Mouse (Mus musculus) urinary bladder, adult 18-20 months (tissue): ENCODE results near the gene Prss21.
A peak's percentile ranks its signal among the peaks of the same experiment; 100 is the strongest.

Source experiments
- DNase-seq, 2 experiments: peaks; one replicate each; pipeline ENCODE4 v3.0.0; 2022; ENCODE audit warnings: low spot score in 2 of 2, mixed read lengths in 2 of 2

Prss21 gene

GRCm38 (mm10) chr17:23867756-23868155 lies at the start of gene Prss21:
TSS of gene Prss21 (plus strand) at chr17:23868056.
- no peak for DNase-seq

DNA sequence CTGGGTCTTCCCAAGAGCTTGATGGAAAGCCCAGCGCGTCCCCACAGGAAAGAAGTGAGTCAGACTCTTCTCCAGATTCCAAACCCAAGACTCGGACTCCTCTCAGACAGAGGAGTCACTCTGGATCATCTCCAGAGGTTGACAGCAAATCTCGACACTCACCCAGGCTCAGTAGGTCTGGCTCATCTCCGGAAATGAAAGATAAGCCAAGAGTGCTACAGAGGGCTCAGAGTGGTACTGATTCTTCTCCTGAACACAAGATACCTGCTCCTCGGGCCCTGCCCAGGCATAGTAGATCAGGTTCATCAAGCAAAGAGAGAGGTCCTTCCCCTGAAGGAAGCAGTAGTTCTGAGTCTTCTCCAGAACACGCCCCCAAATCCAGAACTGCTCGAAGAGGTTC lies 49.3 kb upstream of the Prss21 start:
- no peak for DNase-seq

DNA sequence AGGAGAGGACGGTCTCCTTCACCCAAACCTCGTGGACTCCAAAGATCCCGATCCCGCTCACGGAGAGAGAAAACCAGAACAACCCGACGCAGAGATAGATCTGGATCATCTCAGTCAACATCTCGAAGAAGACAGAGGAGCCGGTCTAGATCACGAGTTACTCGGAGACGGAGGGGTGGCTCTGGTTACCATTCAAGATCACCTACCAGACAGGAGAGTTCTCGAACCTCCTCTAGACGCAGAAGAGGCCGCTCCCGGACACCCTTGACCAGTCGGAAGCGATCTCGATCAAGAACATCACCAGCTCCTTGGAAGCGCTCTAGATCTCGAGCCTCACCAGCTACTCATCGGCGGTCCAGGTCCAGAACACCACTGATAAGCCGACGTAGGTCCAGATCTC lies 48.6 kb upstream of the Prss21 start:
- no peak for DNase-seq

DNA sequence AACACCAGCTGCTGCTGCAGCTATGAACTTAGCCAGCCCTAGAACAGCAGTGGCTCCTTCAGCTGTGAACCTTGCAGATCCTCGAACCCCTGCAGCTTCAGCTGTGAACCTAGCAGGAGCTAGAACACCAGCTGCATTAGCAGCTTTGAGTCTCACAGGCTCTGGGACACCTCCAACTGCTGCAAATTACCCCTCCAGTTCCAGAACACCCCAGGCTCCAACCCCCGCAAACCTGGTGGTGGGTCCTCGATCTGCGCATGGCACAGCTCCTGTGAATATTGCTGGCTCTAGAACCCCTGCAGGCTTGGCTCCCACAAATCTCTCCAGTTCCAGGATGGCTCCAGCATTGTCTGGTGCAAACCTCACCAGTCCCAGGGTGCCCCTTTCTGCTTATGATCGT lies 47.1 kb upstream of the Prss21 start:
- DNase-seq, result no peak

DNA sequence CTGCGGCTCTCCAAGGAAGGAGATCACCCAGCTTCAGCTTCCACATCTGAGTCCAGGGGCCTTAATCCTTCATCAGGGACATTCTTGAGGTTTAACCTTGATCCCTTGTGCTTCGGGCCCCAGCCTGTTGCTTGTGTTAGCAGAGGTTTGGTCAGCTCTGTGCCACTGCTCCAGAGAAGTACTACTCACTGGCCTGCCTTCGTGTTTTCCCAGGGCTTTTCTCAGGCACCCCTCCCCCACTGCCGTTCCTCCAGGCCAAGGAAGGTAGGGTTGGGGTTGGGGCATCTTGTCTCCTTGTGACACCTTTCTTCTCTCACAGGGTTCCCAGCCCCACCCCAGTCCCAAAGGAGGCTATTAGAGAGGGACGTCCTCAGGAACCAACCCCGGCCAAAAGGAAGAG lies 45.8 kb upstream of the Prss21 start:
- no peak for DNase-seq

- DNase-seq, result no peak
Observed at GRCm38 (mm10) chr17:23823018-23823417, 44.8 kb upstream of the Prss21 start.

DNA sequence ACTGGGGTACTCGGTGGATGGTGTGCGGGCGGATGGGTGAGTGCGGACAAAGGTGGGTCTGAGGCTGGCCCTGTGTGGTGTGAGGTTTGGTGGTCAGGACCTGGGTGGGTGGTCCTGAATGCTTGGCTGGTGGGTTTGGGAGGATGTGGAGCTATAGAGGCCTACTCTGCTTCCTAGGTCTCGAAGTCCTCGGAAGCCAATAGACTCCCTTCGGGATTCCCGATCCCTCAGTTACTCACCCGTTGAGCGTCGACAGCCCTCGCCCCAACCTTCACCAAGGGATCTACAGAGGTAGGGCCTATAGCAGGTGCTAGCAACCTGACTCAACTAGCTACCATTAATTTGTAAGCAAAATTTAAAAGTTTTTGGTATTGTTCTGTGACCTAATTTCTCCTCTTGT lies 44.2 kb upstream of the Prss21 start:
- no peak for DNase-seq

DNA sequence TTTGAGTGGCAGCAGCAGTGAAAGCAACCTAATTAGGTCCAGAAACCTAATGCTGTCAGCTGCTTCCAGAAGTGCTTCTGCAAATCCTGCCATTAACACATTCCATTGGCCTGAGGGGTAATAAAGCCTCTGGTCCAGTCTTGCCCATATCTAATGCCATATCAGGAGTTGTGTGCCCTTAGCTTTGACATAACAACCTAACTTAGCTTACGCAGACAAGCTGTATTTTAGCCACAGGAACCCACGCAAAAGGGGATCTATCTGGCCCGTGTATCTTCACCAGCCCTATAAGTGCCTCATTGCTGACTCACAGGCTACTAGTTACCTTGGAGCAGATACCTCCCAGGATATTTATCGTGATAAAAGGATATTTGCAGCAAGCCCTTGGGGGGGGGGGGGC lies 42.3 kb upstream of the Prss21 start:
- DNase-seq, result no peak

GRCm38 (mm10) chr17:23828271-23829001 lies 39.4 kb upstream of the Prss21 start:
- peak in 1 of 2 experiments; percentile 57 for DNase-seq

DNA sequence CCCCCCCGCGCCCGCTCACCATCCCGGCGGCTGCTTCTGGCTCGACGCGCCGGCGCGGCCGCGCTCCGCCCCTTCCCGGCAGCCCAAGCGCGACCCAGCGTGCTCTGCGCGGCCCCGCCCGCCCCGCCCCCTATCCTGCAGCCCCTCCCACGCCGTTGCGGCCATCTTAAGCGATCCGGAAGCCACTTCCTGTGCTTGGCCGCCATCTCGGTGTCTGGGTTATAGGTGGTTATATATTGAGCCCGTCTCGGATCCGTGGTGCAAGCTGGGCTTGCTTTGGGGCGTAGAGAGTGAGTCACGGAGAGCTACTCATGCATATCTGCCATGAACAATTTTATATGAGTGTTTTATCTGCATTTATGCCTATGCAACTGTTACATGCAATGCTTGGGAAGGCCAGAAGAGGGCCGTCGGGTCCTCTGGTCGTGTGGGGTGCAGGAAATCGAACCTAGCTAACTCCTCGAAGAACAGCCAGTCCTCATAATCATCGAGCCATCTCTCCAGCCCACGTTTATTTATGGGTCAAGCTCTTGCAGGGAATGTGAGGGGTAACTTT lies 38.7 kb upstream of the Prss21 start, which contains the start of gene Elob:
Elob (minus strand) TSS at position 73 of the 556 bp plus-strand sequence.
- DNase-seq, result peak; percentile 68 to 73

DNA sequence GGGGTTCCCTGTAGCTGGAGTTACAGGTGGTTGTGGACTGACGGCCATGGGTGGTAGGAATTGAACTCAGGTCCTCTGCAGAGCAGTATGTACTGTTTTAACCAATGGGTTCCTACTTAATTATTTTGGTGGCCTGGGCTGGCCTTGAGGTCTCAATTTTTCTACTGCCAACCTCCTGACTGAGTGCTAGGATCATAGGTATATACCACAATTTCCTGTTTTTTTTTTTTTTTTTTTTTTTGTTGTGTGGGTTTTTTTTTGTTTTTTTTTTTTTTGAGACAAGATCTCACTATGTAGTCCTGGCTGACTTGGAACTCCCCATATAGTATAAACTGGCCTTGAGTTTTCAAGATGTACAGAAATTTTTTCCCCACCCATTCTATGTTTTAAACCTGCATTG lies 36.7 kb upstream of the Prss21 start:
- no peak for DNase-seq

GRCm38 (mm10) chr17:23836006-23836575 lies 31.8 kb upstream of the Prss21 start, which contains the start of gene Prss33:
TSS of gene Prss33 (minus strand) at chr17:23836056.
- DNase-seq, result no peak

DNA sequence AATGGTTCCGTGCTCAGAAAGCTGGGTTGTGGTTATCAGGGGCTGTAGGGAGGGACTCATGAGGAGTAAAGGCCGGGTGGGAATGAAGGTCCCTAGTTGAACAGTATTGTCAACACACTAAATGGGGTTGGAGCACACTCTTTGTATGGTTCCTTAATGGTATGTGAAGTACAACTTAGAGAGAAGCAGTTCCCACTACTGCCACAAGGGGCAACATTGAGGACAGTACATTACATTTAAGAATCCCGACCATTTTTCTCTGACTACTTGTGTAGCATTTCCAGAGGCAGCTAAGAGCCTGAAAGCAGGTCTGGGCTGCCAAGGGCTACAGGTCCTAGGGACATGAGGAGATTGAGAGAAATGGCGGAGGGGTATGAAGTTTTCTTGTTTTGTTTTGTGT lies 26.7 kb upstream of the Prss21 start:
- no peak for DNase-seq

- DNase-seq, result no peak
Observed at GRCm38 (mm10) chr17:23843141-23843811, 24.6 kb upstream of the Prss21 start.

DNA sequence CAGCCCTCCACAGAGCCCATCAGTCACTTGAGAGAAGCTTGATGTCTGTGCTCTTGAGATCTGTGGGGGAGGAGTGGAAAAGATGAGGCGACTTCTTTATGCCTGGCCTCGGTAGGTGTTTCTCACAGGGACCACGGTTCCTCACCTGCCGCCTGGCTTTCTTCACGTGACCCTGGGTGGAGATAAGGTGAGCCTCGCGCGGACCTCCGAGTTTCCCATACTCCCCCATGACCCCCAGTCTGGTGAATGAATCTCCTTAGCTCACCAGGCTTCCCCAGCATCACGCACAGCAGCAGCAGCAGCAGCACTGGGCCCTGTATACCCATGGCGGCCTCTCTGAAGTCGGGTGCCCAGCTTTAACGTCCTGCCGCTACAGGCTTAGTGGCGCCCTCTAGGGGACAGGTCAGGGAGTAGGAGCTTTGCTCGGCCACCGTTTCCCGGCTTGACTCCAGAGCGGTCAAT lies 24.0 kb upstream of the Prss21 start, which contains the start of the genes Prss32 and Prss41:
Prss32 (plus strand) TSS at position 44 of the 462 bp plus-strand sequence.
Prss41 (minus strand) TSS at position 361 of the 462 bp plus-strand sequence.
- DNase-seq, result no peak

- no peak for DNase-seq
Observed at GRCm38 (mm10) chr17:23850028-23850427, 17.8 kb upstream of the Prss21 start.

DNA sequence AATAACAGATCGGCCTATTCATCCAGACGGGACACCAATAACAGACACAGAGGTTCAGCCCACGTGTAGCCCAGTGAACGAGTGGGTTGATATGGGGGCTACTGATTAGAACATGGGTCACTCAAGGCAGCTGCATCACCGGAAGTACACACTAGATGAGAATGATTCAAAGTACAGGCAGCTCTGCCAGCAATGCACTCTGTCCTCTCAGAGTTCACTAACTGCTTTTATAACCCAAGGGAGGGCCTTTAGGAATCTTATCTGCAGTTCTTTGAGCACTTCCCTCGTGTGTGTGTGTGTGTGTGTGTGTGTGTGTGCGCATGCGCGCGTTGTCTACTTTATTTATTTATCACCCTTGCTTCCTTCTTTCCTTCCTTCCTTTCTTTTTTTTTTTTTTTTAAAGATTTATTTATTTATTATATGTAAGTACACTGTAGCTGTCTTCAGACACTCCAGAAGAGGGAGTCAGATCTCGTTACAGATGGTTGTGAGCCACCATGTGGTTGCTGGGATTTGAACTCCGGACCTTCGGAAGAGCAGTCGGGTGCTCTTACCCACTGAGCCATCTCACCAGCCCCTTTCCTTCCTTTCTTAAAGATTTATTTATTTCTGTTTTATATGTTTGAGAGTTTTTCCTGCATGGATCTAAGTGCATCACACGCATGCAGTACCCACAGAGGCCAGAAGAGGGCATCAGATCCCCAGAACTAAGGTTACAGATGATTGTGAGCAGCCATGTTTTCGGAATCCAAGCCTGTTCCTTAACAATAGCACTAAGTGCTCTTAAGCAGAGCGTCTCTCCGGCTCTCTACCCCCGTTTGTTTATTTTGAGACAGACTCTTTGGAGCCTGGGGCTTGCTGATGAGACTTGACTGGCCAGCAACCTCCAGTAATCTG lies 16.8 kb upstream of the Prss21 start:
- DNase-seq, result peak in 1 of 2 experiments; percentile 52

- DNase-seq, result no peak
Observed at GRCm38 (mm10) chr17:23853292-23853691, 14.6 kb upstream of the Prss21 start.

- no peak for DNase-seq
Observed at GRCm38 (mm10) chr17:23854229-23854765, 13.6 kb upstream of the Prss21 start.

- DNase-seq, result no peak
Observed at GRCm38 (mm10) chr17:23857193-23857592, 10.7 kb upstream of the Prss21 start.

GRCm38 (mm10) chr17:23857913-23858312 lies 9.9 kb upstream of the Prss21 start:
- DNase-seq, result peak in 1 of 2 experiments; percentile 30
